Comparison of ENCODE assay signal across 8 mouse cellular contexts in genomic region chr5:23850345-23851159, GRCm38 (mm10). TPM values are rescaled to one million over a fixed set of nuclear protein-coding genes. Genes with fewer than 3 reads are reported as not detected.
A peak's percentile ranks its signal among the peaks of the same experiment; 100 is the strongest.
DNase-seq lines count a peak whose midpoint lies in the region; ATAC-seq and TF ChIP-seq lines count a peak whose summit lies in the region.

No protein-coding gene starts in this region.

- TF ChIP-seq CTCF in Patski (IDR thresholded peaks at IDR 0.05) = no peak

- H3K9me3 ChIP-seq in hindbrain, embryonic 14.5 days (ENCODE audit: control insufficient read depth, low read length) = no peaks in the 10 kb centered on the region

- peak overlapping the region; percentile 84 for H3K9ac ChIP-seq in hindbrain, embryonic 14.5 days

- H3K4me3 ChIP-seq in hindbrain, embryonic 14.5 days (replicated peaks; ENCODE audit: low read length) = peak overlapping the region; percentile 77

- H3K36me3 ChIP-seq in hindbrain, embryonic 14.5 days (replicated peaks; ENCODE audit: control insufficient read depth, insufficient read depth) = peaks cover 31% of the 10 kb centered on the region

- in situ Hi-C loops in Patski (cut with MboI; ENCODE audit: low pct_unique_long_range_greater_than_20kb) = no loop called here

- H3K27me3 ChIP-seq in Patski = no peaks in the 10 kb centered on the region
- H3K27me3 ChIP-seq in hindbrain, embryonic 14.5 days (ENCODE audit: control insufficient read depth, insufficient read depth, low read length) = no peaks in the 10 kb centered on the region

- CTCF ChIA-PET in Patski (lab: Charles Lee) = interaction anchor here (1.0 to 1.2 kb wide), 3 partner anchors 11 to 170 kb away, joined by 3 to 4 read pairs (median 3); no protein-coding TSS in a partner anchor

- H3K27ac ChIP-seq in hindbrain, embryonic 14.5 days = peak overlapping the region; percentile 65

- POLR2A ChIA-PET in Patski (lab: Charles Lee) = no interaction called here

- peak overlapping the region; percentile 91 for H3K4me2 ChIP-seq in hindbrain, embryonic 14.5 days (replicated peaks)

- peaks cover 6% of the 10 kb centered on the region for H3K4me1 ChIP-seq in hindbrain, embryonic 14.5 days (replicated peaks; ENCODE audit: control insufficient read depth, insufficient read depth, low read length)

- ATAC-seq in Patski = peak; percentile 100
- ATAC-seq in hindbrain, embryonic 14.5 days (ENCODE audit: low FRiP score) = peak; percentile 95

- WGBS in hindbrain, embryonic 14.5 days = under 1% methylated on average over 60 of the region's 61 CpGs

- peak; percentile 63 for DNase-seq in Patski (ENCODE audit: low read depth, low spot score)
- peak; percentile 92 to 96 for DNase-seq in cerebellum, postnatal 25 days
- peak; percentile 80 to 86 for DNase-seq in frontal cortex, postnatal 25 days (ENCODE audit: low spot score in 2 of 2)
- DNase-seq in hindbrain, embryonic 14.5 days (ENCODE audit: low spot score) = peak; percentile 88
- DNase-seq in layer of hippocampus, postnatal 36 days = peak; percentile 82 to 90
- peak; percentile 91 for DNase-seq in lung, postnatal 25 days (ENCODE audit: low spot score)
- peak; percentile 59 for DNase-seq in retina, adult 2 months (ENCODE audit: low read depth, low spot score)
- peak; percentile 95 for DNase-seq in thymus, postnatal 25 days

RNA-seq across cellular contexts. Expression of gene Tomm7, which starts 6.6 kb away (rescaled TPM):
- polyA plus RNA-seq in Patski (2021) = 97.7 TPM
- polyA plus RNA-seq in hindbrain, embryonic 14.5 days (2014; fragmentation: Nextera tagmentation; extraction: Ambion mirVana) = 80.0 and 97.7 TPM in 2 replicates
- 10 to 100 TPM; 77.7 to 87.8 TPM for total RNA-seq in layer of hippocampus, postnatal 36 days (2021)

Comparison
In these comparisons a context has a peak if more than half of its experiments do, and no peak if none do; other contexts are left out.
1. Peak in every context shown above with its lines: DNase-seq, ATAC-seq, H3K4me3 ChIP-seq and H3K27ac ChIP-seq.